Mouse (Mus musculus) testis, adult 2 months (tissue): ENCODE measurements around the gene Ivd. TPM values are rescaled to one million over a fixed set of nuclear protein-coding genes. Genes with fewer than 3 reads are reported as not detected.

Experiments
- H3K27ac ChIP-seq: fragments of 200-500 bp; 2 replicates; pipeline ENCODE4 v1.5.1; 2012; ENCODE audit warnings: low read depth, low read length; ENCODE audit not compliant: control insufficient read depth, insufficient read depth
- H3K27me3 ChIP-seq: fragments of 200-500 bp; 2 replicates; pipeline ENCODE4 v1.6.1; 2012; ENCODE audit warnings: mild to moderate bottlenecking, low read length, moderate library complexity; ENCODE audit not compliant: control insufficient read depth, insufficient read depth
- H3K36me3 ChIP-seq: fragments of 200-500 bp; 2 replicates; pipeline ENCODE4 v1.6.1; 2012; ENCODE audit warnings: mild to moderate bottlenecking, low read length; ENCODE audit not compliant: control insufficient read depth, insufficient read depth
- H3K4me1 ChIP-seq: fragments of 200-500 bp; 2 replicates; pipeline ENCODE4 v1.6.1; 2012; ENCODE audit warnings: low read length; ENCODE audit not compliant: control insufficient read depth, insufficient read depth
- H3K4me3 ChIP-seq: fragments of 200-500 bp; 2 replicates; pipeline ENCODE4 v1.5.1; 2012; ENCODE audit warnings: low read depth, mild to moderate bottlenecking, low read length, moderate library complexity, mixed read lengths; ENCODE audit not compliant: control insufficient read depth
- CTCF ChIP-seq: fragments of 200-500 bp; IDR thresholded peaks from 2 replicates; pipeline ENCODE4 v1.5.1; 2012; ENCODE audit warnings: low read depth, mild to moderate bottlenecking, inconsistent platforms, low read length, moderate library complexity; ENCODE audit not compliant: control insufficient read depth, insufficient read depth, insufficient replicate concordance
- POLR2A ChIP-seq: fragments of 200-500 bp; IDR thresholded peaks from 2 replicates; pipeline ENCODE4 v1.6.1; 2012; ENCODE audit warnings: low read depth, mild to moderate bottlenecking, inconsistent platforms, low read length, moderate library complexity; ENCODE audit not compliant: control insufficient read depth
- polyA plus RNA-seq: library from polyadenylated mRNA; depleted of rRNA; stranded (reverse); fragments of >200 nt; gene quantifications from 2 replicates; pipeline ENCODE4 v1.2.3, GENCODE M21; 2012

The Ivd gene
- polyA plus RNA-seq, 1 experiment = 41.3 TPM

- no peaks in the 10 kb centered on the region for H3K36me3 ChIP-seq
- no peak overlapping the region for H3K27ac ChIP-seq
- TF ChIP-seq CTCF (no peak), POLR2A (no peak)
- peaks cover 3% of the 10 kb centered on the region; the same call in 1 of the 2 replicates for H3K4me1 ChIP-seq
- peak overlapping the region; percentile 23; the same call in 1 of the 2 replicates for H3K4me3 ChIP-seq
- no peaks in the 10 kb centered on the region for H3K27me3 ChIP-seq
These were observed 8.8 kb downstream of the Ivd start for GRCm38 (mm10) chr2:118870601-118871000.

GRCm38 (mm10) chr2:118871032-118871431 is 9.3 kb downstream of the Ivd start:
- Histone ChIP-seq H3K27me3 (no peaks in the 10 kb centered on the region), H3K36me3 (no peaks in the 10 kb centered on the region), H3K4me3 (no peak overlapping the region), H3K4me1 (peaks cover 3% of the 10 kb centered on the region; the same call in 1 of the 2 replicates), H3K27ac (no peak overlapping the region)
- TF ChIP-seq CTCF = no peak
- no peak for TF ChIP-seq POLR2A

DNA sequence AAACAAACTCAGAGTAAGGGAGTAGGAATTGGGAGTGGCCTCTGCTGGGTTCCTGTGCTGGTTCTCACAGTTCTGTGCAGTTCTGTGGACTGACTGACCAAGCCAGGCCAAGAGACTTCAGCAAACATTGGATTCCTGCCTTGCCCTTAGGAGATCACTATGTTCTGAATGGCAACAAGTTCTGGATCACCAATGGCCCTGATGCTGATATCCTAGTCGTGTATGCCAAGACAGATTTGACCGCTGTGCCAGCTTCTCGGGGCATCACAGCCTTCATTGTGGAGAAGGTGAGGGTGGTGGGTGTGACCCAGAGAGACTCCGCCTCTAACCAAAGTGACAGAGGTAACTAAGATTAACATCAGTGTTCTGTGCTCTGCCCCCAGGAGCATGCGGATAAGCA is 11.3 kb downstream of the Ivd start:
- H3K4me1 ChIP-seq = peaks cover 3% of the 10 kb centered on the region; the same call in 1 of the 2 replicates

GRCm38 (mm10) chr2:118873890-118874430 is 12.2 kb downstream of the Ivd start:
- H3K4me1 ChIP-seq = peaks cover 3% of the 10 kb centered on the region; the same call in 1 of the 2 replicates
- no peaks in the 10 kb centered on the region for H3K36me3 ChIP-seq
- no peaks in the 10 kb centered on the region for H3K27me3 ChIP-seq
- no peak overlapping the region for H3K4me3 ChIP-seq
- TF ChIP-seq CTCF = no peak
- H3K27ac ChIP-seq = no peak overlapping the region

More for the DNA sequence above, 11.3 kb downstream of the Ivd start:
- Histone ChIP-seq H3K27me3 (no peaks in the 10 kb centered on the region), H3K27ac (no peak overlapping the region), H3K36me3 (no peaks in the 10 kb centered on the region), H3K4me3 (no peak overlapping the region)
- TF ChIP-seq POLR2A = no peak
- no peak for TF ChIP-seq CTCF

DNA sequence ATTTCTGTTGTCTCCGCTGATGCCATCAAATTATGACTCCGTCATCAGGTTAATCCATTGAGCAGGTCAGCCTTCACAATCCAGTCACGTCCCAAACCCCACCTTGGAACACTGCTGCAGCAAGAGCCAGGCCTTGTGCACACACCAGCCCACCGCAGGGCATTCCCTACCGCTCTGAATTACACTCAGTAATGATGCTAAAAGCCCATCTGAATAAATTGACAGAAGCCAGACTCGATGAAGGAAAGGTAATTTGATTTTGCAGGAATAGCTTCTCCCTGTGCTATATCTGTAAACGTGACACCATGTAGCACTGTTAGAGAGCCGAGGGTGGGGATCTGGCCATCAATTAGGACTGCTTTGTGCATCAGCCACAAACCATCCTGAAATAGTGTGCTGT is 13.6 kb downstream of the Ivd start:
- Histone ChIP-seq H3K36me3 (no peaks in the 10 kb centered on the region), H3K27me3 (no peaks in the 10 kb centered on the region), H3K4me1 (peaks cover 3% of the 10 kb centered on the region; the same call in 1 of the 2 replicates), H3K27ac (no peak overlapping the region), H3K4me3 (no peak overlapping the region)
- TF ChIP-seq POLR2A (no peak), CTCF (no peak)

- Histone ChIP-seq H3K36me3 (no peaks in the 10 kb centered on the region), H3K27ac (no peak overlapping the region), H3K4me3 (no peak overlapping the region), H3K27me3 (no peaks in the 10 kb centered on the region), H3K4me1 (peaks cover 3% of the 10 kb centered on the region; the same call in 1 of the 2 replicates)
- TF ChIP-seq POLR2A = no peak
- no peak for TF ChIP-seq CTCF
These were observed 14.7 kb downstream of the Ivd start for GRCm38 (mm10) chr2:118876453-118876852.

DNA sequence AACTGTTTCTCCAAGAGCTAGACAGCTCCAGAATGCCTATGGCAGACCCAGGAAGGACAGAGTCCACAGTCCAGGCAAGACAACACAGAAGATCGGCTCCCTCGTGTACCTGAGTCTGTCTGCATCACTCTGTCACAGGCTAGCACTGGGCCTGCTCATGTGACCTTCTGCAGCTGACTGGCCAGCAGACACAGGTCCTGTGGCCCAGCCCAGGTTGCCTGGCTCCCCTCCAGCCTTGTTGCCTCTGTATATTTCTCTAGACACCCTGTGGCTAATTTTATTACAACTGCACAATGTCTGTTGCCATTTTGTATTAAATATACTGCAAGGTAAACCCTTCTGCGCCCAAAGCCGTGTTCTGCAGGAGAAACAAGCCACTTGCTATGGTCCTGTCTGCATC is 19.3 kb downstream of the Ivd start:
- Histone ChIP-seq H3K27ac (0 out of 2 replicates have a peak overlapping the region, but pooled peaks have one; percentile 23), H3K4me1 (peaks cover 4% of the 10 kb centered on the region), H3K36me3 (no peaks in the 10 kb centered on the region), H3K4me3 (no peak overlapping the region), H3K27me3 (no peaks in the 10 kb centered on the region)
- TF ChIP-seq POLR2A (no peak), CTCF (no peak)
